Mouse (Mus musculus): ENCODE data around the gene Opcml. TPM values are rescaled to one million over a fixed set of nuclear protein-coding genes. Genes with fewer than 3 reads are reported as not detected.

The Opcml gene
- polyA plus RNA-seq, 1 experiment: not detected

DNA sequence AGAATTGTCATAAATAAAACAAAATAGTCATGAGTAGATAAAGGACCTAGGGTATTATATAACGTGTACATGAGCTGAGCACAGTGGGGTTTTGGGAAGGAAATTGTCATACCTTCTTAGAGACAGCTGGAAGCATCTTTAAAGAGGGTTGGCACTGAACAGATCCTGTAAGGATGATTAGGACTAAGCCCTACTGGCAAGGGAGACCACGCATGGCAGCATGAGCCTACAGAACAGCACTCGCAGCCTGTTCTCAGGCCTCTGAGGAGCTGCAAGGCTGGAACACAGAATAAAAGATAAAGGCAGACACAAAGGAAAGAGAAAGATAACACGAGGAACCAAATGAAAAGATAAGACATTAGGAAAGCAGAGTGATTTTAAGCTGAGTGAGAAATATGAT lies 915.2 kb downstream of the Opcml start:
- no peaks in the 10 kb centered on the region for H3K27me3 ChIP-seq (ENCODE audit: control insufficient read depth, insufficient read depth, low read length, poor library complexity, severe bottlenecking)
- H3K9ac ChIP-seq (ENCODE audit: low read depth, poor library complexity, severe bottlenecking): no peak overlapping the region
- H3K4me1 ChIP-seq (ENCODE audit: control insufficient read depth, insufficient read depth, low read length): no peaks in the 10 kb centered on the region
- H3K9me3 ChIP-seq (replicated peaks; ENCODE audit: control insufficient read depth, insufficient read depth, low read length, poor library complexity, severe bottlenecking): no peaks in the 10 kb centered on the region
- no peak for TF ChIP-seq POLR2A (IDR thresholded peaks at IDR 0.05; ENCODE audit: insufficient read depth, low read length)
- TF ChIP-seq EP300 (IDR thresholded peaks at IDR 0.05; ENCODE audit: insufficient read depth, low read depth, low read length): no peak
- no peak for TF ChIP-seq CTCF (IDR thresholded peaks at IDR 0.05; ENCODE audit: low read depth, low read length)
- H3K36me3 ChIP-seq (ENCODE audit: control insufficient read depth, insufficient read depth, low read length, poor library complexity, severe bottlenecking): no peaks in the 10 kb centered on the region
- H3K4me3 ChIP-seq (ENCODE audit: low read depth, low read length): no peak overlapping the region
- no peak overlapping the region for H3K27ac ChIP-seq (ENCODE audit: insufficient read depth, low read length)

DNA sequence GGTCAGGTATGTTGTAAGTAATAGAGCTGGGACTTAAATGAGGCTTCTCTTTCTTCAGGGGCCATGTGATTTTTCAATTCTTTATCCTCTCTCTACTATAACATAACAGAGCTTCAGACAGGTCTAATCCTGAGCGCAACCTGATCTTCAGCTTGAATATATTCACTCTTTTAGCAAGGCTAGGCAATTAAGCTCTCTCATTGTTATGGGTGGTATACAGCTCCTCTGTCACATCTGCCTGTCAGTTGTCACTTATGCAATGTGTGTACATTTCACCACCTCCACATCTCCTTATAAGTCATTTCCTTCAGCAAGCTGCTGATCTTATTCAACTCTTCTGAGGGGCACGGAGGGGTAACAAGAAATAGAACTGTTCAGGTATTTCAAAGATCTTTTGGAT lies 924.0 kb downstream of the Opcml start:
- Histone ChIP-seq H3K4me1 (ENCODE audit: control insufficient read depth, insufficient read depth, low read length) (no peaks in the 10 kb centered on the region), H3K4me3 (ENCODE audit: low read depth, low read length) (no peak overlapping the region), H3K9ac (ENCODE audit: low read depth, poor library complexity, severe bottlenecking) (no peak overlapping the region), H3K36me3 (ENCODE audit: control insufficient read depth, insufficient read depth, low read length, poor library complexity, severe bottlenecking) (no peaks in the 10 kb centered on the region), H3K27ac (ENCODE audit: insufficient read depth, low read length) (no peak overlapping the region), H3K9me3 (replicated peaks; ENCODE audit: control insufficient read depth, insufficient read depth, low read length, poor library complexity, severe bottlenecking) (no peaks in the 10 kb centered on the region), H3K27me3 (ENCODE audit: control insufficient read depth, insufficient read depth, low read length, poor library complexity, severe bottlenecking) (no peaks in the 10 kb centered on the region)
- TF ChIP-seq CTCF (IDR thresholded peaks at IDR 0.05; ENCODE audit: low read depth, low read length): no peak

DNA sequence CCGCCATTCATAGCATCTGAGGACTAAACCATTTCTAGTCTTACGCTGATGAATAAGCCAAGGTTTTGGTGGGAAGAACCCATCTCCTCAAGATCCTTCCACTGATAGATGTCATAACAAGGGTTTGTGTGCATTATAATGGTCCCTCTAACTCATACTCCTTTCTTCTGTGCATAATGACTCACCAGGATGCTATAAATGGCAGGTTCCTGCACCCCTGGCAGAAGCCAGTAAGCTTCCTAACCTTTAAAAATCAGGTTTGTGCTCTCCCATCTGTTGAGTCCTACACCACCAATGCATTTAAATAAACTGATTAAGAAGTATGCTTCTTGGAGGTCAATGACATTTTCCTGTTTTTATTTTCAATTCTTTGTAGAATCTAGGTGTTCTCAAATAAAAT lies 929.6 kb downstream of the Opcml start:
- H3K9ac ChIP-seq (ENCODE audit: low read depth, poor library complexity, severe bottlenecking): no peak overlapping the region
- no peak overlapping the region for H3K27ac ChIP-seq (ENCODE audit: insufficient read depth, low read length)
- no peaks in the 10 kb centered on the region for H3K9me3 ChIP-seq (replicated peaks; ENCODE audit: control insufficient read depth, insufficient read depth, low read length, poor library complexity, severe bottlenecking)
- no peak for TF ChIP-seq EP300 (IDR thresholded peaks at IDR 0.05; ENCODE audit: insufficient read depth, low read depth, low read length)
- TF ChIP-seq POLR2A (IDR thresholded peaks at IDR 0.05; ENCODE audit: insufficient read depth, low read length): no peak
- TF ChIP-seq CTCF (IDR thresholded peaks at IDR 0.05; ENCODE audit: low read depth, low read length): no peak
- no peaks in the 10 kb centered on the region for H3K36me3 ChIP-seq (ENCODE audit: control insufficient read depth, insufficient read depth, low read length, poor library complexity, severe bottlenecking)
- H3K4me3 ChIP-seq (ENCODE audit: low read depth, low read length): no peak overlapping the region
- H3K27me3 ChIP-seq (ENCODE audit: control insufficient read depth, insufficient read depth, low read length, poor library complexity, severe bottlenecking): no peaks in the 10 kb centered on the region
- no peaks in the 10 kb centered on the region for H3K4me1 ChIP-seq (ENCODE audit: control insufficient read depth, insufficient read depth, low read length)

DNA sequence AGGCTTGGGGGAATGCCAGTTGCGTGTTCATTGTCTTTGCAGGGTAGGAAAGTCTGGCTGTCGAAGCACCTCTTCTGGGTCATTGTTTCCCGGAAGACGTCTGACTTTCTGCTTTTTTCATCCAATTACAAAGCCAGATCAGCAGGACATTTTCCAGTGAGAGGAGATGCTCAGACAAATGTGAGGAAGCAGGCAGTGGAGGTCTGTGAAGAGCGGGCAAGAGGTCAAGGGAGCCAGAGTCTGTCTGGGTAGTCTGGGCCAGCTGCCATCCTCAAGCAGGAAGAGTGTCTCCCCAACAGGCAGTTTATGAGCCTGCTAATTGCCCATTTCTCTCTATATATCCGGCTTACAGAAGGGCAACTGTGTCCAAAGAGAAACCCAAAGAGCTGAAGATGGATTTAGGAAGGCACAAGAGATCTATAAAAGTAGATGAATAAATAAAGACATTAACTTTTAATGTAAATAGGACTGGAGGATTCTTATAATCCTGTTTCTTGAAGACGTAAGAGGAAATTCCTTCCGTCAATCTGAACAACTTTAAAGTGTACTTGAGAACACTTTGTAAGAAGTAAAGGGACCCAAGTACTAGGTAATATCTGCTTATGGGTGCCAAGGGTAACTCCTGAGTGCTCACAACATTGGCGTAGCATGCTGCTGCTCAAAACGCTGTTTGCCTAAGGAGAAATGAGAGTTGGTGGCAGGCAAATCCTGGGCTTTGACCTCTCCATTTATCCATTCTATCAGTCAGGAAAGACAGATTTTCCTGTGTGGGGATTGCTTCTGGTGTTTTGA lies 941.4 kb downstream of the Opcml start:
- H3K36me3 ChIP-seq (ENCODE audit: control insufficient read depth, insufficient read depth, low read length, poor library complexity, severe bottlenecking): no peaks in the 10 kb centered on the region
- no peaks in the 10 kb centered on the region for H3K4me1 ChIP-seq (ENCODE audit: control insufficient read depth, insufficient read depth, low read length)
- H3K27ac ChIP-seq (ENCODE audit: insufficient read depth, low read length): no peak overlapping the region
- H3K4me3 ChIP-seq (ENCODE audit: low read depth, low read length): no peak overlapping the region
- no peak overlapping the region for H3K9ac ChIP-seq (ENCODE audit: low read depth, poor library complexity, severe bottlenecking)
- TF ChIP-seq EP300 (IDR thresholded peaks at IDR 0.05; ENCODE audit: insufficient read depth, low read depth, low read length) (no peak), CTCF (IDR thresholded peaks at IDR 0.05; ENCODE audit: low read depth, low read length) (no peak)
- no peaks in the 10 kb centered on the region for H3K9me3 ChIP-seq (replicated peaks; ENCODE audit: control insufficient read depth, insufficient read depth, low read length, poor library complexity, severe bottlenecking)
- H3K27me3 ChIP-seq (ENCODE audit: control insufficient read depth, insufficient read depth, low read length, poor library complexity, severe bottlenecking): no peaks in the 10 kb centered on the region

DNA sequence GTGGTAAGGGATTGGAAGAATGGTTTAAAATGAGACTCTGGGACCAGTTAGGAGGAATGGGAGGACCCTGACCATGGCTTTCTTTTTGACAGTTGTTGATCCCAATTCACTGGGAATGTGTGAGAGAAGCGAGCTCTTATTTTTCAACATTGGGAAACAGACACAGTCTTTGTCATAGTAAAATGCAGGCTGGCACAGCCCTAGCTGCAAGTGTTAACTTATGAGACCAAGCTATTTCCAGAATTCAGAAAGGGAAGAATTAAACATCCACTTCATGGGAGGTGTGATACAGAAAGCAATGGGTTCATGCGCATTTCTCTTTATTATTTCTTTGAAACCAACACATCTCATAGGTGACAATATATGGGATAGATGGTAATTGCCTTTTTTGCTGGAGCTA lies 947.4 kb downstream of the Opcml start:
- Histone ChIP-seq H3K27me3 (ENCODE audit: control insufficient read depth, insufficient read depth, low read length, poor library complexity, severe bottlenecking) (no peaks in the 10 kb centered on the region), H3K36me3 (ENCODE audit: control insufficient read depth, insufficient read depth, low read length, poor library complexity, severe bottlenecking) (no peaks in the 10 kb centered on the region), H3K27ac (ENCODE audit: insufficient read depth, low read length) (no peak overlapping the region), H3K4me3 (ENCODE audit: low read depth, low read length) (no peak overlapping the region), H3K4me1 (ENCODE audit: control insufficient read depth, insufficient read depth, low read length) (no peaks in the 10 kb centered on the region), H3K9me3 (replicated peaks; ENCODE audit: control insufficient read depth, insufficient read depth, low read length, poor library complexity, severe bottlenecking) (no peaks in the 10 kb centered on the region), H3K9ac (ENCODE audit: low read depth, poor library complexity, severe bottlenecking) (no peak overlapping the region)
- TF ChIP-seq EP300 (IDR thresholded peaks at IDR 0.05; ENCODE audit: insufficient read depth, low read depth, low read length): no peak
- no peak for TF ChIP-seq CTCF (IDR thresholded peaks at IDR 0.05; ENCODE audit: low read depth, low read length)
- no peak for TF ChIP-seq POLR2A (IDR thresholded peaks at IDR 0.05; ENCODE audit: insufficient read depth, low read length)

DNA sequence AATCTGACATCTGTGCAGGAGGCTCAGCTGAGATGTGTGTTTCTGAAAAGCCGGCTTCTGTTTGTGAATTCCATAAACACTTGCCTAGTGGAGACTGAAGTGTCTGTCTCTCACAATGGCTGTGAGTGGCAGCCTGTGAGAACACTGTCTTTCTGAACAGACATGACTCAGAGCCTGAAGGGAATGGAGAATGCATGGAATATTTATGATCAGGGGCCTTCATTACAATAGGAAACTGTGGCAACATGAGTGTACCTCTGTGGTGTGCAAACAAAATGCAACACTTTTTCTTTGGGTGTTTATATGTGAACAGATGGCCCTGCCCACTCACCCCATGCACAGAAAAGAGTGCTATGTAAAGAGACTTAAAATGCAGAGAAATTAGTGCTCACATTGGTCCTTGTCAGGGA lies 947.9 kb downstream of the Opcml start:
- no peak overlapping the region for H3K4me3 ChIP-seq (ENCODE audit: low read depth, low read length)
- no peaks in the 10 kb centered on the region for H3K27me3 ChIP-seq (ENCODE audit: control insufficient read depth, insufficient read depth, low read length, poor library complexity, severe bottlenecking)
- H3K9me3 ChIP-seq (replicated peaks; ENCODE audit: control insufficient read depth, insufficient read depth, low read length, poor library complexity, severe bottlenecking): no peaks in the 10 kb centered on the region
- TF ChIP-seq EP300 (IDR thresholded peaks at IDR 0.05; ENCODE audit: insufficient read depth, low read depth, low read length): no peak
- TF ChIP-seq POLR2A (IDR thresholded peaks at IDR 0.05; ENCODE audit: insufficient read depth, low read length): no peak
- TF ChIP-seq CTCF (IDR thresholded peaks at IDR 0.05; ENCODE audit: low read depth, low read length): no peak
- H3K36me3 ChIP-seq (ENCODE audit: control insufficient read depth, insufficient read depth, low read length, poor library complexity, severe bottlenecking): no peaks in the 10 kb centered on the region
- H3K27ac ChIP-seq (ENCODE audit: insufficient read depth, low read length): no peak overlapping the region
- no peak overlapping the region for H3K9ac ChIP-seq (ENCODE audit: low read depth, poor library complexity, severe bottlenecking)
- no peaks in the 10 kb centered on the region for H3K4me1 ChIP-seq (ENCODE audit: control insufficient read depth, insufficient read depth, low read length)

All from ES-Bruce4 (cell line).